Mouse (Mus musculus) neural tube, embryonic 11.5 days (tissue): ENCODE data around the gene Npc2. TPM values are rescaled to one million over a fixed set of nuclear protein-coding genes. Genes with fewer than 3 reads are reported as not detected.

Experiments used
- ATAC-seq: fragments of 200-750 bp; cut with Nextera tagmentation; 2 replicates; pipeline ENCODE4 v1.8.0; 2017; ENCODE audit warnings: moderate number of reproducible peaks, mild to moderate bottlenecking, moderate TSS enrichment, moderate library complexity; ENCODE audit not compliant: insufficient read depth, low FRiP score, low TSS enrichment
- DNase-seq: peaks from one replicate; pipeline ENCODE4 v3.0.0-alpha.2; 2015; ENCODE audit warnings: low spot score
- H3K27ac ChIP-seq: fragments of 300-500 bp; sonication (generic); 2 replicates; pipeline ENCODE4 v1.5.1; 2014; ENCODE audit warnings: low read depth, mild to moderate bottlenecking, low read length
- H3K27me3 ChIP-seq: fragments of 300-500 bp; sonication (generic); 2 replicates; pipeline ENCODE4 v1.6.1; 2014; ENCODE audit warnings: mild to moderate bottlenecking, low read length, mixed read lengths; ENCODE audit not compliant: control insufficient read depth, insufficient read depth
- H3K36me3 ChIP-seq: fragments of 300-500 bp; sonication (generic); 2 replicates; pipeline ENCODE4 v1.6.1; 2014; ENCODE audit warnings: mild to moderate bottlenecking, low read length, moderate library complexity, mixed read lengths; ENCODE audit not compliant: control insufficient read depth, insufficient read depth
- H3K4me1 ChIP-seq: fragments of 300-500 bp; sonication (generic); 2 replicates; pipeline ENCODE4 v1.6.1; 2014; ENCODE audit warnings: low read length, mixed read lengths; ENCODE audit not compliant: control insufficient read depth, insufficient read depth
- H3K4me2 ChIP-seq: fragments of 300-500 bp; sonication (generic); 2 replicates; pipeline ENCODE4 v1.6.1; 2014; ENCODE audit warnings: low read depth, mild to moderate bottlenecking, moderate library complexity
- H3K4me3 ChIP-seq: fragments of 300-500 bp; sonication (generic); 2 replicates; pipeline ENCODE4 v1.5.1; 2014; ENCODE audit warnings: low read depth, low read length
- H3K9ac ChIP-seq: fragments of 300-500 bp; sonication (generic); 2 replicates; pipeline ENCODE4 v1.6.1; 2014; ENCODE audit warnings: mild to moderate bottlenecking, low read length
- H3K9me3 ChIP-seq: fragments of 300-500 bp; sonication (generic); 2 replicates; pipeline ENCODE4 v1.6.1; 2016; ENCODE audit warnings: low read length; ENCODE audit not compliant: control insufficient read depth
- WGBS: fragments of 180-500 bp; shearing (Covaris S2); extraction: QIAGEN DNeasy Blood & Tissue Kit; methylation state at CpG from one replicate; pipeline ENCODE4 v1.1.7; 2014; 5-methylcytosine and 5-hydroxymethylcytosine counted together
- polyA plus RNA-seq: library from polyadenylated mRNA; unstranded; fragments of >200 nt; fragmentation: Nextera tagmentation; extraction: Ambion mirVana; gene quantifications from 2 replicates; pipeline ENCODE4 v1.2.1, GENCODE M21; 2014

The Npc2 gene
- polyA plus RNA-seq, 1 experiment from 2014 or later: 85.3 TPM

GRCm38 (mm10) chr12:84794647-84795046 lies 21.7 kb upstream of the Npc2 start:
- no peak overlapping the region for H3K4me3 ChIP-seq
- WGBS: 90% methylated on average over 8 of the region's 8 CpGs
- no peaks in the 10 kb centered on the region for H3K4me1 ChIP-seq
- H3K9ac ChIP-seq: no peak overlapping the region
- DNase-seq (no peak), ATAC-seq (no peak)
- H3K9me3 ChIP-seq: no peaks in the 10 kb centered on the region
- no peaks in the 10 kb centered on the region for H3K36me3 ChIP-seq
- H3K4me2 ChIP-seq: no peak overlapping the region
- H3K27me3 ChIP-seq: no peaks in the 10 kb centered on the region
- no peak overlapping the region for H3K27ac ChIP-seq

- H3K27ac ChIP-seq: no peak overlapping the region
- no peak overlapping the region for H3K4me3 ChIP-seq
- no peak overlapping the region for H3K9ac ChIP-seq
- 80% methylated on average over 4 of the region's 4 CpGs for WGBS
- DNase-seq (no peak), ATAC-seq (no peak)
- H3K4me2 ChIP-seq: no peak overlapping the region
- no peaks in the 10 kb centered on the region for H3K4me1 ChIP-seq
- H3K27me3 ChIP-seq: no peaks in the 10 kb centered on the region
- H3K9me3 ChIP-seq: no peaks in the 10 kb centered on the region
- no peaks in the 10 kb centered on the region for H3K36me3 ChIP-seq
These were observed 19.7 kb upstream of the Npc2 start for GRCm38 (mm10) chr12:84792629-84793028.

- ATAC-seq: no peak
- no peak overlapping the region for H3K27ac ChIP-seq
- WGBS: 56% methylated on average over 10 of the region's 10 CpGs
- H3K27me3 ChIP-seq: no peaks in the 10 kb centered on the region
- DNase-seq: no peak
- no peak overlapping the region for H3K4me3 ChIP-seq
- H3K9me3 ChIP-seq: no peaks in the 10 kb centered on the region
- no peak overlapping the region for H3K4me2 ChIP-seq
- no peaks in the 10 kb centered on the region for H3K4me1 ChIP-seq
- no peak overlapping the region for H3K9ac ChIP-seq
- H3K36me3 ChIP-seq: no peaks in the 10 kb centered on the region
These were observed 17.9 kb upstream of the Npc2 start for GRCm38 (mm10) chr12:84790853-84791252.

GRCm38 (mm10) chr12:84786091-84786490 lies 13.1 kb upstream of the Npc2 start:
- DNase-seq (no peak), ATAC-seq (no peak)
- Histone ChIP-seq H3K9ac (no peak overlapping the region), H3K4me1 (no peaks in the 10 kb centered on the region), H3K27ac (no peak overlapping the region), H3K4me3 (no peak overlapping the region), H3K9me3 (no peaks in the 10 kb centered on the region), H3K27me3 (no peaks in the 10 kb centered on the region), H3K36me3 (no peaks in the 10 kb centered on the region), H3K4me2 (no peak overlapping the region)
- 90% methylated on average over 5 of the region's 5 CpGs for WGBS

GRCm38 (mm10) chr12:84784604-84785381 lies 11.8 kb upstream of the Npc2 start:
- H3K4me1 ChIP-seq: no peaks in the 10 kb centered on the region
- H3K4me3 ChIP-seq: no peak overlapping the region
- H3K27me3 ChIP-seq: no peaks in the 10 kb centered on the region
- H3K9ac ChIP-seq: no peak overlapping the region
- no peak overlapping the region for H3K27ac ChIP-seq
- no peaks in the 10 kb centered on the region for H3K36me3 ChIP-seq
- ATAC-seq: peak; percentile 73
- DNase-seq: peak; percentile 90
- 34% methylated on average over 25 of the region's 25 CpGs for WGBS
- no peaks in the 10 kb centered on the region for H3K9me3 ChIP-seq
- H3K4me2 ChIP-seq: no peak overlapping the region

GRCm38 (mm10) chr12:84776229-84776628 lies 3.3 kb upstream of the Npc2 start:
- H3K4me2 ChIP-seq: no peak overlapping the region
- no peaks in the 10 kb centered on the region for H3K27me3 ChIP-seq
- DNase-seq (no peak), ATAC-seq (no peak)
- H3K36me3 ChIP-seq: no peaks in the 10 kb centered on the region
- no peak overlapping the region for H3K9ac ChIP-seq
- no peak overlapping the region for H3K27ac ChIP-seq
- no peak overlapping the region for H3K4me3 ChIP-seq
- no peaks in the 10 kb centered on the region for H3K9me3 ChIP-seq
- peaks cover 13% of the 10 kb centered on the region for H3K4me1 ChIP-seq

- no peak overlapping the region for H3K27ac ChIP-seq
- H3K4me2 ChIP-seq: peak overlapping the region; percentile 79; the same call in 1 of the 2 replicates
- ATAC-seq (no peak), DNase-seq (no peak)
- WGBS: 86% methylated on average over 6 of the region's 6 CpGs
- H3K36me3 ChIP-seq: no peaks in the 10 kb centered on the region; the same call in none of the 2 replicates
- no peak overlapping the region for H3K9ac ChIP-seq
- H3K4me1 ChIP-seq: peaks cover 17% of the 10 kb centered on the region
- no peaks in the 10 kb centered on the region for H3K9me3 ChIP-seq
- H3K4me3 ChIP-seq: no peak overlapping the region
- H3K27me3 ChIP-seq: no peaks in the 10 kb centered on the region
These were observed 1.4 kb upstream of the Npc2 start for GRCm38 (mm10) chr12:84774376-84774775.

GRCm38 (mm10) chr12:84773476-84773875 lies 524 bp upstream of the Npc2 start:
- ATAC-seq (peak; percentile 2; the same call in 1 of the 2 replicates), DNase-seq (no peak)
- WGBS: under 1% methylated on average over 20 of the region's 20 CpGs
- Histone ChIP-seq H3K9me3 (no peaks in the 10 kb centered on the region), H3K27ac (no peak overlapping the region), H3K27me3 (no peaks in the 10 kb centered on the region), H3K36me3 (peaks cover 3% of the 10 kb centered on the region), H3K4me2 (peak overlapping the region; percentile 79), H3K9ac (peak overlapping the region; percentile 57), H3K4me1 (peaks cover 17% of the 10 kb centered on the region), H3K4me3 (peak overlapping the region; percentile 78)

GRCm38 (mm10) chr12:84771981-84772520 lies 901 bp downstream of the Npc2 start:
- H3K4me3 ChIP-seq: peak overlapping the region; percentile 78
- peak overlapping the region; percentile 66 for H3K4me2 ChIP-seq
- H3K27ac ChIP-seq: peak overlapping the region; percentile 84
- no peaks in the 10 kb centered on the region for H3K9me3 ChIP-seq
- H3K27me3 ChIP-seq: no peaks in the 10 kb centered on the region
- H3K36me3 ChIP-seq: peaks cover 3% of the 10 kb centered on the region
- peaks cover 17% of the 10 kb centered on the region for H3K4me1 ChIP-seq
- 7% methylated on average over 10 of the region's 10 CpGs for WGBS
- peak; percentile 48 for DNase-seq
- peak overlapping the region; percentile 85 for H3K9ac ChIP-seq
- no peak for ATAC-seq
